Mouse (Mus musculus): ENCODE measurements around the gene Cryba1.

DNA sequence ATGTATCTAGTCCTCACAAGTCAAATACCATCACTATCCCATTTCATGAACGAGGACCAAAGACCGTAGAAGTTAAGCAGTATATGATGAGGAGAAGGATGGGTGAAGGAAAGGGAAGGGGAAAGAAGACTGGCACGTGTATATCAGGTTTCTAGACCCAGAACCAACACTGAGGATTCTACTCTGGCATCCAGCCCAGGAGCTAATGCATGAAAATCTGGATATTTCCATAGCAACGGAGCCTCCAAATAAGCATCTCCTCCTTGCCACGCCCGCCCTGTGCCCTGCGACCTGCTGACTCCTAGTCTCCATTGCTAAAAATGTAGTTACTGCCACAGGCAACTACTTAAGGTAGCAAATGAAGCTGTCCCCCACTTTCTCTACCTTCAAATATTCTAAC lies 317 bp downstream of the Cryba1 start:
- TF ChIP-seq CTCF (IDR thresholded peaks at IDR 0.05; ENCODE audit: borderline replicate concordance, extremely low read depth, insufficient read depth, insufficient read length) = no peak
- TF ChIP-seq POLR2A (IDR thresholded peaks at IDR 0.05; ENCODE audit: borderline replicate concordance, extremely low read depth, insufficient read depth, insufficient read length, poor library complexity, severe bottlenecking) = no peak
